Mouse (Mus musculus) adrenal gland, postnatal 10 days (tissue): ENCODE data around the gene P2ry6. TPM values are rescaled to one million over a fixed set of nuclear protein-coding genes. Genes with fewer than 3 reads are reported as not detected.

Experiments used
- DNase-seq: peaks from one replicate; pipeline ENCODE4 v3.0.0; 2021; ENCODE audit warnings: mixed read lengths
- long read RNA-seq, 2 experiments: library from polyadenylated mRNA; stranded (forward); transcript quantifications; one replicate each; pipeline ENCODE4 v2.0.0; 2021
- total RNA-seq, 2 experiments: library from RNA; stranded (reverse); gene quantifications; 2 replicates each; pipeline ENCODE4 v1.2.3; 2021

Gene P2ry6
- total RNA-seq: 1 to 10 TPM; 3.8 to 4.2 TPM
- long read RNA-seq, experiment 1, partial matches to known transcripts: 1 of 2 reads
- long read RNA-seq, experiment 1, other reads (novel, unspliced or antisense): 1 of 2 reads
- long read RNA-seq, experiment 2, partial matches to known transcripts: 0 of 2 reads
- long read RNA-seq, experiment 2, other reads (novel, unspliced or antisense): 0 of 2 reads

- DNase-seq: peak; percentile 88
Measured at GRCm38 (mm10) chr7:100974135-100974903, at the start of gene P2ry6. Gene P2ry6, minus strand, starts transcription at chr7:100974649.

- no peak for DNase-seq
Measured at GRCm38 (mm10) chr7:101017492-101017891, 43.0 kb upstream of the P2ry6 start.

- DNase-seq: no peak
Measured at GRCm38 (mm10) chr7:101017021-101017461, 42.6 kb upstream of the P2ry6 start.

- DNase-seq: no peak
Measured at GRCm38 (mm10) chr7:101014985-101015384, 40.5 kb upstream of the P2ry6 start.

GRCm38 (mm10) chr7:101014041-101014440, 39.6 kb upstream of the P2ry6 start:
- no peak for DNase-seq

GRCm38 (mm10) chr7:101012541-101012940, 38.1 kb upstream of the P2ry6 start, which contains the start of gene P2ry2:
Gene P2ry2, minus strand, starts transcription at chr7:101012866.
- no peak for DNase-seq

GRCm38 (mm10) chr7:101011681-101012367, 37.4 kb upstream of the P2ry6 start:
- peak; percentile 75 for DNase-seq

- DNase-seq: no peak
Measured at GRCm38 (mm10) chr7:101010741-101011140, 36.3 kb upstream of the P2ry6 start.

- no peak for DNase-seq
Measured at GRCm38 (mm10) chr7:101006201-101006600, 31.8 kb upstream of the P2ry6 start.

GRCm38 (mm10) chr7:101005119-101005518, 30.7 kb upstream of the P2ry6 start:
- DNase-seq: no peak

GRCm38 (mm10) chr7:101003442-101004326, 29.2 kb upstream of the P2ry6 start:
- DNase-seq: no peak

GRCm38 (mm10) chr7:101002274-101002673, 27.8 kb upstream of the P2ry6 start:
- peak; percentile 28 for DNase-seq

- DNase-seq: no peak
Measured at GRCm38 (mm10) chr7:100999623-101000022, 25.2 kb upstream of the P2ry6 start.

- DNase-seq: no peak
Measured at GRCm38 (mm10) chr7:100998578-100998960, 24.1 kb upstream of the P2ry6 start.

GRCm38 (mm10) chr7:100997951-100998577, 23.6 kb upstream of the P2ry6 start:
- no peak for DNase-seq

- DNase-seq: no peak
Measured at GRCm38 (mm10) chr7:100997215-100997614, 22.8 kb upstream of the P2ry6 start.

GRCm38 (mm10) chr7:100995951-100996350, 21.5 kb upstream of the P2ry6 start:
- DNase-seq: no peak

GRCm38 (mm10) chr7:100995260-100995864, 20.9 kb upstream of the P2ry6 start:
- peak; percentile 71 for DNase-seq

GRCm38 (mm10) chr7:100993166-100993565, 18.7 kb upstream of the P2ry6 start:
- DNase-seq: peak; percentile 49

- DNase-seq: no peak
Measured at GRCm38 (mm10) chr7:100991972-100992371, 17.5 kb upstream of the P2ry6 start.
